Mouse (Mus musculus) adrenal gland, adult 2 months (tissue): Measurements from ENCODE around the gene Rps19. TPM values are rescaled to one million over a fixed set of nuclear protein-coding genes. Genes with fewer than 3 reads are reported as not detected.

Experiments
- DNase-seq: peaks from one replicate; pipeline ENCODE4 v3.0.0; 2021
- polyA plus RNA-seq: library from polyadenylated mRNA; depleted of rRNA; stranded (reverse); fragments of >200 nt; gene quantifications from 2 replicates; pipeline ENCODE4 v1.2.3, GENCODE M21; 2012; rRNA removed
- total RNA-seq, 2 experiments: library from RNA; stranded (reverse); gene quantifications; 2 replicates each; pipeline ENCODE4 v1.2.3; 2021

The Rps19 gene
- total and polyA plus RNA-seq, 3 experiments, result 230 to 1,035 (median 601) TPM

GRCm38 (mm10) chr7:24902630-24903443 is 18.7 kb downstream of the Rps19 start, which contains the start of gene Arhgef1:
Gene Arhgef1 (plus strand): TSS chr7:24902912.
- peak; percentile 84 for DNase-seq

- DNase-seq, result no peak
Measured at GRCm38 (mm10) chr7:24903444-24903825, 19.3 kb downstream of the Rps19 start.

GRCm38 (mm10) chr7:24904070-24904483 is 19.9 kb downstream of the Rps19 start:
- peak; percentile 99 for DNase-seq

- peak; percentile 62 for DNase-seq
Measured at GRCm38 (mm10) chr7:24904936-24905335, 20.8 kb downstream of the Rps19 start.

DNA sequence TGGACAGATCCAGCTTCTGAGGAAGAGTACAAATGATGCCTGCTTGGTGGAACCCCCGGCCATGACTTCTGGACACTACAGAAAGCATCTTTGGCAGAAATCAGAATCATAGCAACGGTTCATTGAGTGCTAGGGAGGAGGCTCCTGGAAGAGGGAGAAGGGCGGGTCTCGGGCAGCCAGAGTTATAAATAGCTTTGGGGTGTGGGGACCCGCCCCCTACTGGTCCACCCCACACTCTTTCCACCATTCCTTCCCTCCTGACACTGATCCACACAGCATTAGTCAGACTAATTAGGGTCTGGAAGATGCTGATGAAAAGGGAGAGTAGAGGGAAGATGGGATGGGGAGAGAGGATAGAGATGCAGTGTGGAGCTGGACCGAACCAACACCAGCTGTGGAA is 22.4 kb downstream of the Rps19 start:
- no peak for DNase-seq

GRCm38 (mm10) chr7:24907211-24907748 is 23.1 kb downstream of the Rps19 start:
- DNase-seq, result no peak

GRCm38 (mm10) chr7:24912480-24912879 is 28.3 kb downstream of the Rps19 start:
- DNase-seq, result no peak

DNA sequence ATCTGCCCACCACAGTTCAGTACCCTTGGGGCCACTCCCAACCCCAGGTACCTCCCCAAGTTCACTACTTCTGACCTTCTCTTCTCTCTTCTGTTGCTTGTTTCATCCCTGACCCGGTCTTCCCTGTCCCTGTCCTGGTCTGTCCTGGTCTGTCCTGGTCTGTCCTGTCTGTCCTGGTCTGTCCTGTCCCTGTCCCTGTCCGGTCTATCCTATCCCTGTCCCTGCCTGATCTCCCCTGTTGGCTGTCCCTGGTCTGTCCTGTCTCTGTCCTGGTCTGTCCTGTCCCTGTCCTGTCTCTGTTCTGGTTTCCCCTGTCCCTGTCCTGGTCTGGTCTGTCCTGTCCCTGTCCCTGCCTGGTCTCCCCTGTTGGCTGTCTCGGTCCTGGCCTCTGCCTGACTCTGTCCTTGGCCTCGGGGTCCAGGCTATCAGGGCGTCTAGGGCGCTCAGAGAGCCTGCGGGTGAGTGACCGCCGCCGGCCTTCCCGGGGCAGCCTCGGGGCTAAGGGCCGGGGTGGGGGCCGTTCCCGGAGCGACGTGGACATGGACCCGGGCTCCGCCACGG is 34.7 kb downstream of the Rps19 start:
- DNase-seq, result peak; percentile 32

GRCm38 (mm10) chr7:24919728-24920127 is 35.6 kb downstream of the Rps19 start:
- DNase-seq, result no peak

- no peak for DNase-seq
Measured at GRCm38 (mm10) chr7:24930475-24930874, 46.3 kb downstream of the Rps19 start.

DNA sequence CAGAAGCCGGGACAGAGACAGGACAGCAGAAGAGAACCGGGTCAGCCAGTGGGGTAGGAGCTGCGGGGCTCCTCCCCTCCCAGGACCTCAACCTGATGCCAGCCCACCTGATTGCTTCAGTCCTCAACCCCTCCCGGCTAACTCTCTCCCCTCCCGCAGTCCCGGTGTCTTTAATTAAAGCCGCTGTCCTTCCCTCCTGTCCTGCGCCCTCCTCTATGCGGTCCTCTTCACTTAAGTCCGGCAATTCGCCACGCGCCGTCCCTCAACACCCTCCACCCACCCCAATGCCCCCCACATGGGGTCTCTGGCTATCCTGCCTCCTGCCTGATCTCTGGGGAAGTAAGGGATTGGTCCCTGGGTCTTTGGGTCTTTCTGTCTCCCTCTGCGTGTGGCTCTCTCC is 47.5 kb downstream of the Rps19 start:
- no peak for DNase-seq

Other genes with a start within 250 kb of the Rps19 start
- under 1 TPM; 0.79 to 0.84 TPM for gene Lypd3, start 247.8 kb upstream of the Rps19 start, total RNA-seq
- 1.9 TPM in 2 replicates for gene Lypd3, start 247.8 kb upstream of the Rps19 start, polyA plus RNA-seq
- not detected for gene Tex101, start 207.7 kb upstream of the Rps19 start, total RNA-seq
- gene Tex101, start 207.7 kb upstream of the Rps19 start, polyA plus RNA-seq, result not detected in 2 replicates
- not detected for gene BC049730, start 175.1 kb upstream of the Rps19 start, total RNA-seq
- not detected in 2 replicates for gene BC049730, start 175.1 kb upstream of the Rps19 start, polyA plus RNA-seq
- not detected for gene Gm4763, start 157.5 kb upstream of the Rps19 start, total RNA-seq
- not detected in 2 replicates for gene Gm4763, start 157.5 kb upstream of the Rps19 start, polyA plus RNA-seq
- gene Cd177, start 124.1 kb upstream of the Rps19 start, total RNA-seq, result under 1 TPM in 1 of 2 experiments, not detected in 1; 0.17 TPM
- not detected in 2 replicates for gene Cd177, start 124.1 kb upstream of the Rps19 start, polyA plus RNA-seq
- gene Ceacam10, start 107.2 kb upstream of the Rps19 start, total RNA-seq, result not detected
- not detected in 2 replicates for gene Ceacam10, start 107.2 kb upstream of the Rps19 start, polyA plus RNA-seq
- under 1 TPM in 1 of 2 experiments, not detected in 1; 0.97 TPM for gene Gm9844, start 22.2 kb upstream of the Rps19 start, total RNA-seq
- gene Gm9844, start 22.2 kb upstream of the Rps19 start, polyA plus RNA-seq, result not detected in 2 replicates
- not detected for gene Lypd4, start 14.4 kb upstream of the Rps19 start, total RNA-seq
- gene Lypd4, start 14.4 kb upstream of the Rps19 start, polyA plus RNA-seq, result not detected in 2 replicates
- not detected for gene Dmrtc2, start 14.3 kb upstream of the Rps19 start, total RNA-seq
- not detected in 2 replicates for gene Dmrtc2, start 14.3 kb upstream of the Rps19 start, polyA plus RNA-seq
- under 1 TPM; 0.46 to 0.86 TPM for gene Cd79a, start 13.0 kb downstream of the Rps19 start, total RNA-seq
- 2.2 and 3.1 TPM in 2 replicates for gene Cd79a, start 13.0 kb downstream of the Rps19 start, polyA plus RNA-seq
- 10 to 100 TPM; 71.4 to 79.3 TPM for gene Arhgef1, start 18.5 kb downstream of the Rps19 start, total RNA-seq
- gene Arhgef1, start 18.5 kb downstream of the Rps19 start, polyA plus RNA-seq, result 195 and 229 TPM in 2 replicates
- not detected for gene Gm4881, start 60.1 kb downstream of the Rps19 start, total RNA-seq
- not detected in 2 replicates for gene Gm4881, start 60.1 kb downstream of the Rps19 start, polyA plus RNA-seq
- 100 to 1,000 TPM; 251 to 383 TPM for gene Rabac1, start 88.4 kb downstream of the Rps19 start, total RNA-seq
- gene Rabac1, start 88.4 kb downstream of the Rps19 start, polyA plus RNA-seq, result 735 and 788 TPM in 2 replicates
- 100 to 1,000 TPM in 1 of 2 experiments, 10 to 100 TPM in 1; 59.1 to 147 TPM for gene Atp1a3, start 121.6 kb downstream of the Rps19 start, total RNA-seq
- gene Atp1a3, start 121.6 kb downstream of the Rps19 start, polyA plus RNA-seq, result 115 and 153 TPM in 2 replicates
- 10 to 100 TPM; 14.5 to 18.5 TPM for gene Grik5, start 188.0 kb downstream of the Rps19 start, total RNA-seq
- 54.9 and 71.3 TPM in 2 replicates for gene Grik5, start 188.0 kb downstream of the Rps19 start, polyA plus RNA-seq
- gene Zfp574, start 188.2 kb downstream of the Rps19 start, total RNA-seq, result 10 to 100 TPM; 21.3 to 21.9 TPM
- 60.8 and 61.2 TPM in 2 replicates for gene Zfp574, start 188.2 kb downstream of the Rps19 start, polyA plus RNA-seq